Mouse (Mus musculus) adrenal gland, adult 18-20 months (tissue): ENCODE data around the gene Ccar1. TPM values are rescaled to one million over a fixed set of nuclear protein-coding genes. Genes with fewer than 3 reads are reported as not detected.
"Not testable (repeated sequence)": the region's sequence is repeated elsewhere in the genome, so short reads cannot be mapped to it uniquely, and the experiment has no call there.

ENCODE experiments used
- DNase-seq, 2 experiments: peaks; one replicate each; pipeline ENCODE4 v3.0.0; 2021 to 2022; ENCODE audit warnings: low spot score in 2 of 2
- total RNA-seq, 2 experiments: library from RNA; stranded (reverse); gene quantifications; 1 replicate in 1 of 2; 2 replicates in 1 of 2; pipeline ENCODE4 v1.2.3; 2021

The Ccar1 gene
- total RNA-seq, 2 experiments from 2014 or later = 65.6 to 89.6 TPM

DNA sequence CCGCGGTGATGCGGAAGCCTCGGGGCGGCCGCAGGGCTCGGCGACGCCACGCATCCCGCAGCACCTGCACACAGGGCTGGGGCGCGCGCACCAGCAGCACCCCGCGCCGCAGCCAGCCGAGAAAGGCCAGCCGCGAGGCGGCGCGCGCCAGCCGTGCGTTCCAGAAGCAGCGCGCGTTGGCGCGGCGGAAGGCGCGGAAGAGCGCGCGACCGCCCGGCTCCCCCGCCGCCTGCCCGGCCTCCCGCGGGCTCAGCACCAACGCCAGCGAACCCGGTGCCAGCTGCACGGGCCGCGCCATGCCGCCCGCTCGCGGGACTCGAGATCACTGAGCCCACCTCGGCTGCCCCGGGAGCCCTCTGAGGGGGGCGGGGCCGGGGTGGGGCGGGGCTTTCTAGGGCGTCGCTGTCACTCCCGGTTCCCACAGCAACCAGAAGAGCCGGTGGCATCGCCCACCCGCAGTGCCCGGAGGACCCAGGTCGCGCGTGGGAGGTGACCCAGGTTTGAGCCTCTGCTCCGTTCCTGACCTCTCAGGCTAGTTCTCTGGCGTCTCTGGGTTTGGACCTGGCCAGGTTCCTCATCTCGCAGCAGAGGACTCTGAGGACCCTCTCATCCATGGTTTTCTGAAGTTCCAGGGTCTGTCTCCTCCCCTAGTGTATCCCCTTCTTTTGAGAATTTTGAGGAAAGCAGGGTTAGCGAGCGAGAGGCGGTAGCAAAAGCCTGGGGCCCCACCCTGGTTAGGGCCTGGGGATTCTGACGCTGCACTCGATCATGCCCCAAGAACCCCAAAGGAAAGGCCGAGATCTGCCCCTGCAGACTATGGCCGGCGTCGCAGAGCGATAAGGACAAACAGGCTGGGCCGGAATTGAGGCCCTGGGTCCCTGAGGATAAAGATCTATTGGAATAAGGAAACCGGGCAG is 66.1 kb downstream of the Ccar1 start, which contains the start of gene Stox1:
Gene Stox1 (minus strand): TSS at position 358 of the 917 bp plus-strand sequence.
- DNase-seq = peak; percentile 29 to 67

DNA sequence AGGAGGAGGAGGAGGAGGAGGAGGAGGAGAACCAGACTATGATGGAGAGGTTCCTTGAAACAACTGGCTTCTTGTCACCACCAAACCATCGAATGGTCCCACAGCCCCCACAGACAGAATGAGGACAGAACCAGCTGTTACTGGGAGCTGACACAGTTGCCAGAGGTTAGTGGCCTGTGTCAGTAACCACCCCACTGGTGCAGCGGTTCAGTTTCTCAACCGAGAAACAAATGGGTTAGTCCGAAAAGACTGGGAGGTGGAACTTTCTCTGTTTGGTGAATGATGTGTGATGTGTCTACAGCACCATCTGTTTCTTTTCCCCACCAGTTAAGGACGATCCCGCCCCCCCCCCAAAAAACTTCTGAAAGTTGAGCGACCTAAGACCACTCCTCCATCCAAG is 67.2 kb downstream of the Ccar1 start:
- no peak for DNase-seq

DNA sequence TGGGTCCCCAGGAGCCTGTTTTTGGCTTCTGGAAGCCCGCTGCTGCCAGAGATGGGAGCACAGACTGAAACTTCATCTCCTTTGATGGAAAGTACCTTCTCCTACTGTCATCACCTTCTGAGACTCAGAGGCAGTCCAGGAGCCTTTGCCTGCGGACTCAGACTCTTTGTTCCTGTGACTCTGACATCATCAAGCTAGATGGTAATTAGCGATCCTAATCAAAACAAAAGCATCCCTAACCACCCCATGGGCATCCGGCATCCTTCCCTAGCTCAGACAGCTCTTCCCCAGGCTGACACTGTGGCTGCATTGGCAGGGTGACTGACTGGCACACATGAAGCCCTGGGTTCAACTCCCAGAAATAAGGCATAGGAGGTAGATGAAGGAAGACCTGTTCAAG is 69.4 kb downstream of the Ccar1 start:
- DNase-seq = no peak

DNA sequence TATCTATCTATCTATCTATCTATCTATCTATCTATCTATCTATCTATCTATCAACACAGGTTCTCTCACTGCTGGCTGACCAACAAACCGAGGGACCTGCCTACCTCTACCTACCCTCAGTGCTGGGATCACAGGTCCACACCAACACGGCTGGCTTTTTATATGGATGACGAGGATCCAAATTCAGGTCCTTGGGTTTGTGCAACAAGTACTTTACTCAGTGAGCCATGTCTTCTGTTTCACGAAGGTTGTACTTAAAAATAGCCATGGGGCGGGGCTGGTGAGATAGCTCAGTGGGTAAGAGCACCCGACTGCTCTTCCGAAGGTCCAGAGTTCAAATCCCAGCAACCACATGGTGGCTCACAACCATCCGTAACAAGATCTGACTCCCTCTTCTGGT is 71.5 kb downstream of the Ccar1 start:
- DNase-seq = not testable (repeated sequence)

DNA sequence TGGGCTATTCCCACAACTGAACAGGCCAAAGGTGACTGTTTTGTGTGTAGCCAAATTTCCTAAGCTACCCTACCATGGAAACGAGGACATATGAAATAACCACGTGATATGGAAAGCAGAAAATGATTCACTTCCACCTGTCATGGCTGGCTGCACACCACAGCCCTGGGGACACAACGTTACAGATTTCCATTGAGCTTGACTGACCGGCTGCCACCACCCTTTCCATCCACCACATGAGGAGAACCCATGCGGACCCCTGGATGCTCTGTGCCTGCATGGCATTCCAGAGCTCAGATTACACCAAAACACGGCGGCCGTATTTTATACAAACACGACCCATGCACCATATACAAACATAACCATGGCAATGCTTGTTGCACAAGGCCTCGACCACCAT is 78.6 kb downstream of the Ccar1 start:
- no peak for DNase-seq

DNA sequence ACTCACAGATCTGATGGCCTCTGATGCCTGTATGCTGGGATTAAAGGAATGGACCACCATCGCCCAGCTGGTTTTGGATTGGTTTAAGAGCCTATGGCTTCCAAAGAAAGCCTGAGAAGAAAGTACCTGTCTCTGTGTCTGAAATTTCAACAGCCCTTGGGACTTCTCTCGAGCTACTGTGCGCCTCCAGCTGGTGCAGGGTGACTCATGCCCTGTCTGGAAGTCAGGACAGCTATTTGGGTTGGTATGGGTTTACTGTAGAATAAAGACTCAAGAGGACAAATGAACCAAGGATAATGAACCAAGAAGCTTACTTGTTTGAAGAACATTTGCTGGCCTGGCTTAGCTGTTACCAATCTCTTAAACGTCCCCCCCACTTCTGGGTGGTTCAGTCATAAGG is 88.5 kb downstream of the Ccar1 start:
- DNase-seq = no peak

DNA sequence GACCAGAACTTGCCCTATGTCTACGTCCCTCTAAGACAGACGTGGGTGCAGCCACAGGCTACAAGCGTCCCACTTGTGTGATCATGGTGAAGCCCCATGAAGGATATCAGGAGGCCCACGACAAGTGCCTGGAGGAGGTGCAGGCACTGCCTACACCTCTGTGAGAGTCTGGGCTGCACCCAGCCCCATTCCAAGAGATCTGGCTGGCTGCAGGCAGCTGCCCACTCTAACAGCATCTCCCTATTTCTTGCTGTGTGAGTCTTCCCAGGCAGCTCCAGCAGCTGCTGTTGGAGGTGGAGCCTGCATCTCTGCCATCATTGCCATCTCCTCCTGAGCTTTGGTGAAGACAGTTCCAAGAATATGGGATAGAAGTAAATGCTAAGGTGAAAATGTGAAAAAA is 89.7 kb downstream of the Ccar1 start:
- DNase-seq = no peak

Other genes with a start within 250 kb of the Ccar1 start
- 10 to 100 TPM; 45.7 to 57.0 TPM for gene Kif1bp, start 213.8 kb downstream of the Ccar1 start, total RNA-seq
- 10 to 100 TPM; 75.4 to 79.8 TPM for gene Ddx21, start 190.0 kb downstream of the Ccar1 start, total RNA-seq
- 100 to 1,000 TPM; 108 to 120 TPM for gene Ddx50, start 141.1 kb downstream of the Ccar1 start, total RNA-seq
- 1 to 10 TPM in 1 of 2 experiments, under 1 TPM in 1; 0.54 to 1.1 TPM for gene Stox1, start 66.2 kb downstream of the Ccar1 start, total RNA-seq
- 1 to 10 TPM; 1.4 to 1.7 TPM for gene Tet1, start 116.7 kb upstream of the Ccar1 start, total RNA-seq
- 10 to 100 TPM; 29.6 to 42.8 TPM for gene Slc25a16, start 128.3 kb upstream of the Ccar1 start, total RNA-seq
- 1 to 10 TPM in 1 of 2 experiments, under 1 TPM in 1; 0.70 to 1.0 TPM for gene Dna2, start 154.7 kb upstream of the Ccar1 start, total RNA-seq
- gene Rufy2, start 187.9 kb upstream of the Ccar1 start, total RNA-seq = 10 to 100 TPM in 1 of 2 experiments, 1 to 10 TPM in 1; 9.5 to 10.0 TPM
- gene Hnrnph3, start 231.9 kb upstream of the Ccar1 start, total RNA-seq = 10 to 100 TPM; 51.1 to 53.6 TPM
- gene Pbld2, start 232.0 kb upstream of the Ccar1 start, total RNA-seq = 1 to 10 TPM; 4.2 to 4.9 TPM